Mouse (Mus musculus) kidney, adult 2 months (tissue): ENCODE measurements at regions not wholly inside any gene's neighbourhood (a gene's known extent, or its start where the extent isn't known, plus 50 kb on each side); places are given as distances from the start of the nearest gene placed in this dataset.
A peak's percentile ranks its signal among the peaks of the same experiment; 100 is the strongest.

Experiments
- DNase-seq: peaks from one replicate; pipeline ENCODE4 v3.0.0; 2021
- H3K27ac ChIP-seq: fragments of 200-500 bp; 2 replicates; pipeline ENCODE4 v1.5.1; 2012; ENCODE audit warnings: low read depth, low read length, control low read depth, inconsistent platforms; ENCODE audit not compliant: insufficient read depth
- H3K27me3 ChIP-seq: fragments of 200-500 bp; replicated peaks from 2 replicates; pipeline ENCODE4 v1.6.1; 2012; ENCODE audit warnings: mild to moderate bottlenecking, moderate library complexity, low read length, inconsistent platforms; ENCODE audit not compliant: control insufficient read depth, insufficient read depth
- H3K36me3 ChIP-seq: fragments of 200-500 bp; 2 replicates; pipeline ENCODE4 v1.6.1; 2012; ENCODE audit warnings: mild to moderate bottlenecking, moderate library complexity, low read length, inconsistent platforms; ENCODE audit not compliant: control insufficient read depth, insufficient read depth
- H3K4me1 ChIP-seq: fragments of 200-500 bp; 2 replicates; pipeline ENCODE4 v1.6.1; 2011; ENCODE audit warnings: low read length; ENCODE audit not compliant: control insufficient read depth, insufficient read depth
- H3K4me3 ChIP-seq: fragments of 200-500 bp; 2 replicates; pipeline ENCODE4 v1.5.1; 2011; ENCODE audit warnings: mild to moderate bottlenecking, low read depth, low read length, control low read depth; ENCODE audit not compliant: insufficient read depth
- CTCF ChIP-seq: fragments of 200-500 bp; conservative IDR thresholded peaks from 2 replicates; pipeline ENCODE4 v1.5.1; 2011; ENCODE audit warnings: low read depth, mild to moderate bottlenecking, control low read depth, low read length, moderate library complexity, mixed read lengths; ENCODE audit not compliant: insufficient read depth, insufficient read length
- POLR2A ChIP-seq: fragments of 200-500 bp; IDR thresholded peaks from one replicate; pipeline ENCODE4 v1.6.1; 2011; ENCODE audit warnings: low read depth, low read length, control low read depth
- WGBS: fragments of 180-500 bp; shearing (Covaris S2); methylation state at CpG from one replicate; pipeline ENCODE4 v1.1.7; 2018; 5-methylcytosine and 5-hydroxymethylcytosine counted together

DNA sequence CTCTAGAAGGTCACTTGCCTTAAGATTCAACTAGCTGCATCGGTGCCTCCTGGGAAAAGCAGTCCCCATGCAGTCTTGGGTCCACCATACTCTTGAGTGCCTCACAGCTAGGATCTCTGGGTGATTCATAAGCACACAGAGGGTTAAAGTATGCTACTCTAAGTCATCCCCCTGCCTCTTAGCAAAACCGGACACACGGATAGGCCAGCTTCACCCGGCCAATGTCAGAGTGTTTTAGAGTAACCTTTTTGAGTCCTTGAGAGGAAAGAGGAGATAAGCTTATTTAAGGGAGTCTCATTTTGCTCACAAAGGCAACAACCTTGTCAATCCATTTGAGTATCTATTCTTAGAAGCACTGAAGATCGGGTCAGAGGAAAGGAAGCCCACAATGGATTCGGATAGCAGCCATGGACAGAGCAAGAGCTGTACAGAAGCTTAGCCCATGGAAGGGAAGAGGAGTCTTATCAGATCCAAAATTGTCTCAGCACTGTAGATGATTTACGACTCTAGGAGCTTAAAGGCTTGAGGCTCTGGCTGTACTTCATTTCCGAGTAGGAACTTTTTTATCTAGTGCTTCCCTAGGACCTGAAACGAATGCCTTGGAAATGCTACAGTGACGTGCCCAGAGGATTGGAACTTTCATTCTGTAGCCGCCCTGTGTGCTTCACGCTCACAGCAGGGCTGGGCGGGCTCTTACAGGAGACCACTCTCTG lies 55.0 kb upstream of the Eml4 start:
- peak; percentile 56 for DNase-seq
- no peak overlapping the region for H3K4me3 ChIP-seq
- H3K4me1 ChIP-seq: no peaks in the 10 kb centered on the region
- no peak for TF ChIP-seq CTCF
- no peak for TF ChIP-seq POLR2A
- no peak overlapping the region for H3K27ac ChIP-seq
- H3K27me3 ChIP-seq: no peaks in the 10 kb centered on the region
- WGBS: 63% methylated on average over 13 of the region's 13 CpGs
- no peaks in the 10 kb centered on the region for H3K36me3 ChIP-seq

DNA sequence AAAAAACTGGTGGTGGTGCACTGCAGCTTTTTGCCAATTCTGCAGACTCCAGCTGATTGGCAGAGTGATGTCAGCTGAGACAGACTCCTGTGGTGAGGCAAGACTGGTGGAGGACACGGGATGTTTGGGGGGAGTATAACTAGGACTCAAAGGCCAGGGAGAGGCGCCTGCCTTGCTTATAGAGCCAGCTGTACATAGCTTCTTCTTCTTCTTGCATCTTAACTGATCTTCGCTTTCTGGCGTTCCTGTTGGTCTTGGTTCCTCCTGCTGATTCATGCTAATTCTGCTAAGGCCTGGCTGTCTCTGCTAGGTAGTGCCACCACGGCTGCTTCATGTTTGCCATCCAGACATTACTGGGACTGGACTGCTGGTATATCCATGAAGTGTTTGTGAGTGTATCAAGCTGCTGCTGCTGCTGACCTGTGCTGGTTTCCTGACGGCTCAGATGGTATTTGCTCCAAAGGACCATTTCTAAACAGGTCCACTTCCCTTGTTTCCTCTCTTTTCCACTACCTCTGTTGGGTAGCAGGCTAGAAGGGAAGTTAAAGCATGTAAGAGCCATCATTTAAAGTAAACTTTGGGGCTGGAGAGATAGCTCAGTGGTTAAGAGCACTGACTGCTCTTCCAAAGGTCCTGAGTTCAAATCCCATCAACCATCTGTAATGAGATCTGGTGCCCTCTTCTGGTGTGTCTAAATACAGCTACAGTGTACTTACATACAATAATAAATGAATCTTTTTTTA lies 53.2 kb upstream of the Eml4 start:
- Histone ChIP-seq H3K4me1 (no peaks in the 10 kb centered on the region), H3K27ac (no peak overlapping the region), H3K36me3 (no peaks in the 10 kb centered on the region), H3K27me3 (no peaks in the 10 kb centered on the region), H3K4me3 (no peak overlapping the region)
- TF ChIP-seq POLR2A: no peak
- no peak for TF ChIP-seq CTCF
- no peak for DNase-seq
- WGBS: 81% methylated on average over 6 of the region's 6 CpGs
